Mouse (Mus musculus) G1E-ER4 (cell line): ENCODE data around the gene Tor1aip2. TPM values are rescaled to one million over a fixed set of nuclear protein-coding genes. Genes with fewer than 3 reads are reported as not detected.

Source experiments
- GATA1 ChIP-seq: IDR thresholded peaks from one replicate; pipeline ENCODE4 v1.8.0; 2012; ENCODE audit warnings: low read length, inconsistent platforms
- polyA plus RNA-seq: library from polyadenylated mRNA; stranded (reverse); fragments of >175 nt; gene quantifications from 2 replicates; pipeline ENCODE4 v1.2.3, GENCODE M21; 2012

Gene Tor1aip2
- polyA plus RNA-seq, 1 experiment, result 11.0 TPM

DNA sequence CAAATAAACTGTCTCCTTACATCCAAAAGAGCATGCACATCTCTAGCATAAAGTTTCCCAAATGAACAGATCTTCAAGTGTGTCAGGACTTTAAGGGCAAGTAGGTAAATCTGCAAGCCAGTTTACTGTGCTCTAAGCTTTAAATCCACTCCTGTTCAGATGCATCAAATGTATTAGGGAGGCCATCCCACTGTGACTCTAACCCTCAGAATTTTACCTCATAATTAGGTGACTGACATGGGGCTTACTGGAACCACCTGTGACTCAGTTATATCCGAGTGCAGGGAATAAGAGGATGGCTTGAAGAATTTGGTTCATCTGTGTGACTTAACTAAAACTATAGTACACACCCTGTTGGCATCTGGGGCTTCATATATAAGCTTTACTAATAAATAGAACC is 542 bp upstream of the Tor1aip2 start:
- no peak for TF ChIP-seq GATA1

DNA sequence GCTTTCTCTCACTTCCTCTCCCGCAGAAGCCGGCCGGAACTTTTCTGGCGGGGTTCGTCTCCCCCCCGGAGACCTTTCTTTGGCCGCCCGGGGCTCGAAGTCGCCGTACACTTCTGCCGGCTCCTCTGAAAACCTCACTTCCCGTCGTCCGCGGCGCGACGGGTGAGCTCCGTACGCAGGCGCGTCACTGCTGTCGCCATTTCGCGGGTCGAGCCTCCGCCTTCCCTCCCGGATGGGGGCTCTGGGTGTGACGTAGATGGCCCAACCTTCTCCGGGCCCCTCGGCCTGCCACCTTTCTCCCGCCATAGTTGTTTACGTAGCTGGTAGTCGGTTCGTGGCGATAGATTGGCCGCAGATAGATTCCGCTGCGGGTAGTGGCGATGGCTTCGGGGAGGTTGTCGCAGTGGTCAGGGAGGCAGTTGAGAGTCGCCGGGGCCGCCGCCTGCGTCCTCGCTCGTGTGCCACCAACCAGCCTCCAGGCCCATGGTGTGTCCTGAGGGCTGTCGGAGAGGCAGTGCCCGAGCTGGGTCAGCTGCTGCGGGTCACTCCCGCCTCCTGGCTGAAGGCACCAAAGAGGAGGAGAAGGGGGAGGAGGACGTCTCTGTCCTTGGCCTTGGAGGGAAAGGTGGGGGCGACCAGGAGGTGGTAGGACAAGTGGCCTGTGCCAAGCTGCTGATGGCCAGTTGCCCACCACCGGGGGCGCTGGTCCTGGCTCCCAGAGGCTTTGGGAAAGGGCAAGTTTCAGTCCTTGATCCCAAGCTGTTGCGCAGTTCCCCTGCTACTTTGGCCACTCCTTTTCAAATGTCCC is 931 bp downstream of the Tor1aip2 start, which contains the start of gene Tor1aip1:
Tor1aip1 (minus strand) TSS at position 551 of the 808 bp plus-strand sequence.
- TF ChIP-seq GATA1, result no peak

GRCm38 (mm10) chr1:156037144-156037583 is 2.0 kb downstream of the Tor1aip2 start:
- no peak for TF ChIP-seq GATA1

DNA sequence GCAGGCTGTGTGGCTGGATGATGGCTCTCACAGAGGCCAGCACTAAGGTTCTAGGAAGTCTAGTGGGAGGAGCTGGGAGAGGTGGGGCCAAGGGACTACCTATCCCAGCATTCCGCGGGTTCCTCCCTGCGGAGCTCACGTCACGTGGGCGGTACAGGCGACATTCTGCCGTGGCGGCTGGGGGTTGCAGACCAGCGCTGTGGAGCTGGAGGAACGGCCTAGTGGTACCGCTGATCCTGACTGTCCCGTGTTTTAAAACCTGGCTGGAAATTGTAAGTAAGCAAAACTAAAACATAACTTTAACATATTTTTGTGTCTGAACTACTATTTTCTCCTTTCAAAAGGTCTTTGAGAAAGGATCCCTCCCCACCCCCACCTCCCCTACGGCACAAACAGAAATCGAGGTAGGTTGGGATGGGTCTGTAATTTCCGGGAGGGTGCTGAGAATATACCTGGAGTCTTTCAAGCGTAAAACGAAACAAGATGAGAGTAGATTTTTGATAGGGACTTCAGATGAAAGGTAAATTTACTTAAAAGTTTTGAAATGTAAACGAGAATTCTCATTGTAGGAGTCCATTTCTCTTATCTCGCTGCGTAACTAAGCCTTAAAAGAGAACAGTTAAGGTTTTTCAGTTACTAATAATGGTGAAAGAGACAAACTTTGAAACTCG is 5.7 kb downstream of the Tor1aip2 start:
- TF ChIP-seq GATA1, result no peak

- peak; percentile 9 for TF ChIP-seq GATA1
Observed at GRCm38 (mm10) chr1:156041451-156042241, 6.4 kb downstream of the Tor1aip2 start.

- no peak for TF ChIP-seq GATA1
Observed at GRCm38 (mm10) chr1:156042481-156042880, 7.3 kb downstream of the Tor1aip2 start.

DNA sequence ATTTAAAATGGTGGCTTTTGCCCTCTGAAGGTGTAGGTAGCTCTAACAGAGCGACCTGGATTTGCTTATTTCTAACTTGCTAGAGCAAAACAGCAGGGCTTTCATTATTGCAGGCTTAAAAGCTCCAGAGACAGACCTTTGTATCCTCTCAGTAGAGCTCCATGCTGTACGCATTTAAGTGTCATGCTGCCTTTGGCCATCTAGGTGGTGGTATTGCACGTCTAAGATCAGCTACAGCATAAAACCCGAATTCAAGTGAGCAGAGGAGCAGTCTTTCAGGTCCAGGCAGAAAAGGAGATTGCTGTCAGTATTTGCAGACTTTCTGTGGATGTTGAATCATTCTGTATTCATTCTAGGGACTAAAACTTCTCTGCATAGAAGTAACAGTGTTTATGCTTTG is 7.8 kb downstream of the Tor1aip2 start:
- no peak for TF ChIP-seq GATA1

DNA sequence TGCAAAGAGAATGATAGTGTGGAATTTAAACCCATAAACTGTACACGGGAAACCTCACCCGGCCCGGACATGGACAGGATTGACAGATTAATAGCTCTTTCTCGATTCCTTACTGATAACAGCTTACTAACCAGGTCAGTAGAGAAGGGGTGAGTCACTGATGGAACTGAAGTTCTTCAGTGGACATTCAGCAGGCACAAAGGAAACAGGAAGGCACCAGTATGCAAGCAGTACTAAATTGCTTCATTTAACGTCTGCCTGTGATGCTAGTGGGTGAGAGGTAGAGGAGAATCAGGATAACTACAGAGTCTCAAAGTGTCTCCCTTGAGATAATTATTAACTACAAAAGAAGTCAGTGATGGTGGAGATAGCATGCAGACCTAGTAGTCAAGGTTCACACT is 9.0 kb downstream of the Tor1aip2 start:
- no peak for TF ChIP-seq GATA1

GRCm38 (mm10) chr1:156046688-156047087 is 11.5 kb downstream of the Tor1aip2 start:
- TF ChIP-seq GATA1, result no peak

GRCm38 (mm10) chr1:156058207-156058606 is 23.0 kb downstream of the Tor1aip2 start:
- TF ChIP-seq GATA1, result no peak

- no peak for TF ChIP-seq GATA1
Observed at GRCm38 (mm10) chr1:156062193-156062592, 27.0 kb downstream of the Tor1aip2 start.

DNA sequence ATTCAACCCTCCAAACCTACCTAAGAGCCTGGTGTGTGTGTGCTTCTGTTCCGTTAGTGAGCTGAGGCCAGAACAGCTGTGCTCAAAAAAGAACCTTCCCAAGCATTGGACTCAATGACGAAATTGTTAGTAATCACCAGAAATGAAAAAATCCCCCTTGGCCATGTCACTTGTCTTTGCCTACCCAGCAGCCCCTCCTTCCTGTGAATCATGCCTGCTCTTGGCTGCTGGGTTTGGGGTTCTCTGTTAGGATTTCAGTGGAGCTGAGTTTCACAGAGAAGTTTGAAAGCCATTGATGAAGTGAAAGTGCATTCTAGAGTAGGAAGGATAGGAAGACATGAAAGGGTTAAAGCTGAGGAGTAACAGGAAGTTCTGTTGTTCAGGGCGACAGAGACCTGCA is 30.9 kb downstream of the Tor1aip2 start:
- no peak for TF ChIP-seq GATA1

- TF ChIP-seq GATA1, result no peak
Observed at GRCm38 (mm10) chr1:156070106-156070505, 34.9 kb downstream of the Tor1aip2 start.

DNA sequence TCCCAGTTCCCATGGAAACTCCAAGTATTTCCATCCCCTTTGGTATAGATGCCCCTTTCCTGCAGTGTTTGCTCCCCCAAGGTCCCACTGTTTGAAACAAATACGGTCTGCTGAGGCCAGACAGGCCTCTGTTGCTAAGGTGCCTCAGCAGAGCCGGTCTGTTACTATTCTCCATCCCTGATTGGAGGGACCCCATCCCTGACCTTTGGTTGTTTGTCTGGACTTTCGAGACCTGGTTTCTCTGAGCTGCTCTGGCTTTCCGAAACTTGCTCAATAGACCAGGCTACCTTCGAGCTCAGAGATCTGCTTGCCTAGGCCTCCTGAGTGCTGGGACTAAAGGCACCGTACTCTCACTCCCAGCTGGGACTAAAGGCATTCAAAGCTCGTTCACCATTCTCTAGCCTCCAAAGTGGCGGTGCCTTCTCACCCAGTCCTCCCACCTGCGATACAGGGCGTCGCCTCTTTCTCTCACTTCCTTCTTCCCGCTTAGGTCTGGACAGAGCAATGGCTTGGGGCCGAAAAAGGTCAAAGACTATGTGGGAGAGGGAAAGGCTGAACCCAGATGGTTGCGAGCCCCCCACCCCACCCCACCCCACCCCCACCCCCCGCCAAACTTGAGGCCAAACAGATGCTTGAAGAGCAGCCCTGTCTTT is 38.1 kb downstream of the Tor1aip2 start:
- TF ChIP-seq GATA1, result no peak

DNA sequence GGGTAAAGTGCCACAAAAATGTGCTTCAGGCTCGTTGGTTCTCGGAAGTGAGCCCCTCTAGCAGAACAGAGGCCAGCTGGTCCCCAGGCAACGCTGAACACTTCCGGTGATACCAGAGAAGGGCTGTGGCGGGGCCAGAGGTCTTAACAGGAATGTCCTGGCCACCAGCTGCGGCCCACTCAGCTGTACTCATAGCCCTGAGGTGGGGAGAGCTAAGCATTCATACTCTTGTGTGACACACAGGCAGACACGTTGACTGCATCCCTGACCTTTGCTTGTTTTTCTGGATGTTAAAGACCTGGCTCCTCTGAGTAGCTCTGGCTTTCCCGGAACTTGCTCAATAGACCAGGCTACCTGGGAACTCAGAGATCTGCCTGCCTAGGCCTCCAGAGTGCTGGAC is 39.4 kb downstream of the Tor1aip2 start:
- TF ChIP-seq GATA1, result no peak

GRCm38 (mm10) chr1:156076474-156076873 is 41.3 kb downstream of the Tor1aip2 start:
- TF ChIP-seq GATA1, result no peak

DNA sequence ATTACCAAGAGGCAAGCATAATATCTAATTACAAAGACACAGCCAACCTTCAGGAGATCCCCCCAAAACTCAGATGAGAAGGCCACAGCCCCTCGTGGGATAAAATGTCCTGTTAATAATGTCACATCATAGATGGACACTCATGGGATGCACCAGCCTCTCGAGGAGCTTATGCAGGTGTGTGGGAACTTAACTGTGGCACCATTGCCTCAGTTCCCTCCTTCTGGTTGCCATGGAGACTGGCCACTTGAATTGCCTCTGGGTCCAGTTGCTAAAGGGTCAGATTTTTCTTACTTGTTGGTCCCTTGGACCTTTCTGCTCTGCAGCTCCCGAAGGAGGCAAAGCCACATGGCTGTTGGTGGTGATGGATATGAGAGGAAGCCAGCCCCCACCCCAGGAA is 42.5 kb downstream of the Tor1aip2 start:
- no peak for TF ChIP-seq GATA1
